Mouse (Mus musculus) induced T-regulatory cell, adult 2 months (primary cell): ENCODE measurements at regions not wholly inside any gene's neighbourhood (a gene's known extent, or its start where the extent isn't known, plus 50 kb on each side); places are given as distances from the start of the nearest gene placed in this dataset.
A peak's percentile ranks its signal among the peaks of the same experiment; 100 is the strongest.

ENCODE experiments used
- DNase-seq: peaks from one replicate; pipeline ENCODE4 v3.0.0-alpha.2; 2012; ENCODE audit warnings: low read depth

GRCm38 (mm10) chr15:36347333-36347845, 660.2 kb downstream of the Zfp706 start:
- no peak for DNase-seq

GRCm38 (mm10) chr15:36346126-36346525, 661.4 kb downstream of the Zfp706 start:
- DNase-seq = peak; percentile 87

GRCm38 (mm10) chr15:36345413-36345812, 662.2 kb downstream of the Zfp706 start:
- DNase-seq = no peak

GRCm38 (mm10) chr15:36339971-36340550, 667.5 kb downstream of the Zfp706 start:
- no peak for DNase-seq

- no peak for DNase-seq
These were observed 668.8 kb downstream of the Zfp706 start for GRCm38 (mm10) chr15:36338766-36339165.

GRCm38 (mm10) chr15:36336857-36337256, 670.7 kb downstream of the Zfp706 start:
- peak; percentile 60 for DNase-seq

- DNase-seq = no peak
These were observed 672.5 kb downstream of the Zfp706 start for GRCm38 (mm10) chr15:36335116-36335515.

GRCm38 (mm10) chr15:36334436-36335113, 673.0 kb downstream of the Zfp706 start:
- DNase-seq = no peak

GRCm38 (mm10) chr15:36333857-36334256, 673.7 kb downstream of the Zfp706 start:
- peak; percentile 45 for DNase-seq

GRCm38 (mm10) chr15:36333265-36333664, 674.3 kb downstream of the Zfp706 start:
- DNase-seq = peak; percentile 21
